Mouse (Mus musculus) neural tube, embryonic 15.5 days (tissue): ENCODE measurements at regions not wholly inside any gene's neighbourhood (a gene's known extent, or its start where the extent isn't known, plus 50 kb on each side); places are given as distances from the start of the nearest gene placed in this dataset.

Source experiments
- ATAC-seq: fragments of 200-750 bp; cut with Nextera tagmentation; 2 replicates; pipeline ENCODE4 v1.8.0; 2017; ENCODE audit warnings: mild to moderate bottlenecking, moderate TSS enrichment, moderate library complexity; ENCODE audit not compliant: low FRiP score
- H3K27ac ChIP-seq: fragments of 300-500 bp; sonication (generic); replicated peaks from 2 replicates; pipeline ENCODE4 v1.5.1; 2015; ENCODE audit warnings: mild to moderate bottlenecking, inconsistent platforms
- H3K27me3 ChIP-seq: fragments of 300-500 bp; sonication (generic); replicated peaks from 2 replicates; pipeline ENCODE4 v1.6.1; 2015; ENCODE audit warnings: inconsistent platforms
- H3K36me3 ChIP-seq: fragments of 300-500 bp; sonication (generic); 2 replicates; pipeline ENCODE4 v1.6.1; 2015; ENCODE audit warnings: inconsistent platforms
- H3K4me1 ChIP-seq: fragments of 300-500 bp; sonication (generic); 2 replicates; pipeline ENCODE4 v1.6.1; 2015; ENCODE audit warnings: inconsistent platforms
- H3K4me2 ChIP-seq: fragments of 300-500 bp; sonication (generic); 2 replicates; pipeline ENCODE4 v1.6.1; 2015; ENCODE audit warnings: inconsistent platforms, mild to moderate bottlenecking, moderate library complexity
- H3K4me3 ChIP-seq: fragments of 300-500 bp; sonication (generic); replicated peaks from 2 replicates; pipeline ENCODE4 v1.5.1; 2015; ENCODE audit warnings: mild to moderate bottlenecking, inconsistent platforms
- H3K9ac ChIP-seq: fragments of 300-500 bp; sonication (generic); replicated peaks from 2 replicates; pipeline ENCODE4 v1.6.1; 2015; ENCODE audit warnings: mild to moderate bottlenecking, inconsistent platforms
- H3K9me3 ChIP-seq: fragments of 300-500 bp; sonication (generic); replicated peaks from 2 replicates; pipeline ENCODE4 v1.6.1; 2016; ENCODE audit warnings: inconsistent platforms
- WGBS: fragments of 180-500 bp; shearing (Covaris S2); methylation state at CpG from one replicate; pipeline ENCODE4 v1.1.7; 2015; ENCODE audit warnings: mixed read lengths; 5-methylcytosine and 5-hydroxymethylcytosine counted together

DNA sequence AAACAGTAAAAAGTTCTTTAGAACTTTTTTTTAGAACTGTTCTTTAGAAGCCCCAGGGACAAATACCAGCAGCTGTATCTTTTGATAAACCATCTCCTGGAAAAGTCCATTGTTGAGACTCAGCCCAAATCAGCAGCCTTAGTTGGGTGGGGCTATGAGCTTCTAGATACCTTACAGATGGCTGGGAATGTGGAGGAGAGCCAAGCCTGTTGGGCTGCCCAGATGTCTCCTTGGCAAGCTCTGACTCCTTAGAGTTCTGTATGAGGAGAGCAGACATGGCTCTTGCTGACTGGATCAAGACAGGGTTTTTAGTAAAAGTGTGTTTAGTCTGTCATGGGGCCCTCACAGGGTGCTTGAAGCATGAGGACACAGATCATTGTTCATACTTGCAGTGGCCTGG, 53.8 kb upstream of the Tcerg1l start:
- Histone ChIP-seq H3K36me3 (no peaks in the 10 kb centered on the region), H3K27me3 (no peaks in the 10 kb centered on the region), H3K4me2 (no peak overlapping the region), H3K27ac (no peak overlapping the region), H3K9ac (no peak overlapping the region), H3K4me3 (no peak overlapping the region), H3K9me3 (no peaks in the 10 kb centered on the region), H3K4me1 (no peaks in the 10 kb centered on the region)
- no peak for ATAC-seq

DNA sequence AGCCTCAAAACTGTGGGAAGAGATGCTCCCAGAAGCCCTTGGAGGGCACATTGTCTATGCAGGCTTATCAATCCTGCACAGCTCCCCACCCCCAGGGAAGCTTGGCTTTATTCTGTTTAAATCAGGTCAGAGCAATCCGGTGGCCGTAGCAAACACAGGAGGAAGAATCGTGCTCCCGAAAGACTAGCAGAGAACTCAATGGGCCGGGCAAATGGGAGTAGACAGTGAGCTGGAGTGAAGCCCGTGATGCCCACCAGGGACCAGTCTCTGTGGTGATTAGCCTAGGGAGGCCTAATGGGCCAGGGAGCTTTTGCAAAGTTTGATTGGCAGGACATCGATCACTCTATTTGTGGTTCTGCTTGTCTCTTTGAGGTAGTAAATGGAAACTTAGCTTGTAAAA, 51.0 kb upstream of the Tcerg1l start:
- no peaks in the 10 kb centered on the region for H3K27me3 ChIP-seq
- no peak overlapping the region for H3K4me2 ChIP-seq
- WGBS = 46% methylated on average over 7 of the region's 7 CpGs
- no peak overlapping the region for H3K4me3 ChIP-seq
- H3K36me3 ChIP-seq = no peaks in the 10 kb centered on the region
- no peaks in the 10 kb centered on the region for H3K4me1 ChIP-seq
- no peaks in the 10 kb centered on the region for H3K9me3 ChIP-seq
- no peak overlapping the region for H3K9ac ChIP-seq
- ATAC-seq = no peak
- H3K27ac ChIP-seq = no peak overlapping the region
